Mouse (Mus musculus): Measurements from ENCODE around the gene Edrf1.
A peak's percentile ranks its signal among the peaks of the same experiment; 100 is the strongest.

GRCm38 (mm10) chr7:133637361-133638305, at the start of gene Edrf1:
- TF ChIP-seq POLR2A (IDR thresholded peaks at IDR 0.05; ENCODE audit: low read depth, low read length) (peak; percentile 74), CTCF (IDR thresholded peaks at IDR 0.05; ENCODE audit: extremely low read depth, insufficient read depth, insufficient read length, insufficient replicate concordance) (no peak)

Data from spleen, adult 2 months (tissue).